Mouse (Mus musculus): ENCODE measurements at regions not wholly inside any gene's neighbourhood (a gene's known extent, or its start where the extent isn't known, plus 50 kb on each side); places are given as distances from the start of the nearest gene placed in this dataset.

DNA sequence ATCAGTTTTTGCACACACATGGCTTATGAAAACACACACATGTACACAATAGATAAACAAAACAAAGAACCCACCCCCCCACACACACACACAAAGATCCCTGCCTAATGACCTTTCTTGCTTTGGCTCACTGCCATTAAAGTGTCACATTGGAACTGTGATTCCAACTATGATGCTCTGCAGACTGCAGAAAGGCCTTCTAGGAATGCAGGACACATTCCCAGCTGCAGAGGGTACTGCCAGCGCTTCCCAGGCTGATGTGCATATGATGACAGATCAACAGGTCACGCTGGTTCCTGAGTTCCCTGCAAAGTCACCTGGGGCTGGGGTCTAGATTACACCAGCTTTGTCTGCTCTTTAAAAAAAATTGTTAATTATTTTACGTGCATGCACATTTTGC lies 68.1 kb upstream of the Ppm1j start:
- 80% methylated on average over 3 of the region's 3 CpGs for WGBS
- no peaks in the 10 kb centered on the region for H3K36me3 ChIP-seq (replicated peaks)
- H3K4me1 ChIP-seq, result peaks cover 6% of the 10 kb centered on the region
- H3K27ac ChIP-seq, result no peak overlapping the region
- no peaks in the 10 kb centered on the region for H3K9me3 ChIP-seq
- no peaks in the 10 kb centered on the region; the same call in 1 of the 2 replicates for H3K27me3 ChIP-seq (ENCODE audit: poor library complexity, severe bottlenecking)
- no peak overlapping the region for H3K4me3 ChIP-seq
- no peak for DNase-seq (ENCODE audit: extremely low spot score, low spot score)

DNA sequence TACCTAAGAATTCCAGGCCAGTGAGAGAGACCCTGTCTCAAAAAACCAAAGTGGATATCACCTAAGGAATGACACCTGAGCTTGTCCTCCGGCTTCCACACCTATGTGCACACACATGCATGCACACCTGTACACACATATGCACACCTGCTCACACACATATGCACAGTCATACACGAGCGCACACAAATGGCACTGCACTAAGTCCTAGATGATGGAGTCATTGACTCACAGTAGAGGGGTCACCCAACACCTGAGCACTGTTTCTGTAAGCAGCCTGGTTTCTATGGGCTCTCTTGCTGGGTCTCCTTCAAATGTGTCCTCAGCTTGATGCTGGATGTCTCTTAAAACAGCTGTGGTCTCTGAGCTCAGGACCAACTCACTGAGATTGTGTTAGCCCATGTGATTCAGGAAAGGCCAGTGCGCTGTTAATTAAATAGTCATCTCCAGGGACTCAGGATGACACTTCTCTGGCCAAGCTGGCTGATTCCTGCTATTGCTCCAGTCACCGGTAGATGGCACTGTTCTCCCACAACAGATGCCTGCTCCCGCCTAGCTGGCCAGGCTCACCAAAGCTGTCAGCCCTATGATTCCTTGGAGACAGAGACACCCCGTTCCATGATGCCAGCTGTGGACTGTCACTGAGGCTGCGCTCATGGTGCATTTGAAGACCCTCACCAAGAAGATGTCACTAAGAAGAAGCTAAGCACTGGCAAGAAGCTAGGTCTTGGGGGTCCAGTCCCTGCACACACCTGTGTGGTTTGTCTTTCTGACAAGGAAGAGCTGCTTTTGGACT lies 66.8 kb upstream of the Ppm1j start:
- 33% methylated on average over 8 of the region's 8 CpGs for WGBS
- Histone ChIP-seq H3K4me3 (peak overlapping the region; percentile 26), H3K36me3 (replicated peaks) (no peaks in the 10 kb centered on the region)

GRCm38 (mm10) chr3:104714679-104715326 lies 66.1 kb upstream of the Ppm1j start:
- Histone ChIP-seq H3K4me3 (peak overlapping the region; percentile 26), H3K9me3 (no peaks in the 10 kb centered on the region), H3K27ac (no peak overlapping the region), H3K36me3 (replicated peaks) (no peaks in the 10 kb centered on the region), H3K4me1 (peaks cover 6% of the 10 kb centered on the region), H3K27me3 (ENCODE audit: poor library complexity, severe bottlenecking) (no peaks in the 10 kb centered on the region; the same call in 1 of the 2 replicates)
- DNase-seq (ENCODE audit: extremely low spot score, low spot score), result peak; percentile 57
- WGBS, result 54% methylated on average over 11 of the region's 11 CpGs

More for the DNA sequence above, 66.8 kb upstream of the Ppm1j start:
- Histone ChIP-seq H3K27ac (no peak overlapping the region), H3K27me3 (ENCODE audit: poor library complexity, severe bottlenecking) (no peaks in the 10 kb centered on the region; the same call in 1 of the 2 replicates), H3K4me1 (peaks cover 6% of the 10 kb centered on the region), H3K9me3 (no peaks in the 10 kb centered on the region)
- DNase-seq (ENCODE audit: extremely low spot score, low spot score), result peak; percentile 79
